Mouse (Mus musculus) WW6 (cell line): ENCODE results near the gene Usp15.

Source experiments
- DNase-seq: peaks from one replicate; pipeline ENCODE4 v3.0.0-alpha.2; 2013; ENCODE audit warnings: low read depth, low spot score

The Usp15 gene

DNA sequence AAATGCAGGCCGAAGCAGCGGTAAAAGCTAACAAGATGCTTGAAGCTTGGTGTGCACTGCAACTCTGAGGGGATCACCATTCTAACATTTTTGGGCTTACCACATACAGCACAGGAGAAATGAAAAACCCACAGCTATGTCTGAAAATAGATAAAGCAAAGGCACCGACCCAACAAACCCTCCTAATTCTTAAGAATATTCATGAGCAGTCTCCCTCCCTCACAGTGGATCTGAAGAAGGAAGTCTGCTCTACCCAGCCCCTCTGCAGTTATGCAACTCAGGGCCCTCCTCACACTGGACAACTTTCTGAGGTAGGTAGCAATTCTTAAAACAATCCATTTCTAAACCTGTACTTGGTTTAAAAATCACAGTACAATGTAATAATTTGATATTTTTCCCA, 14.4 kb downstream of the Usp15 start:
- no peak for DNase-seq

DNA sequence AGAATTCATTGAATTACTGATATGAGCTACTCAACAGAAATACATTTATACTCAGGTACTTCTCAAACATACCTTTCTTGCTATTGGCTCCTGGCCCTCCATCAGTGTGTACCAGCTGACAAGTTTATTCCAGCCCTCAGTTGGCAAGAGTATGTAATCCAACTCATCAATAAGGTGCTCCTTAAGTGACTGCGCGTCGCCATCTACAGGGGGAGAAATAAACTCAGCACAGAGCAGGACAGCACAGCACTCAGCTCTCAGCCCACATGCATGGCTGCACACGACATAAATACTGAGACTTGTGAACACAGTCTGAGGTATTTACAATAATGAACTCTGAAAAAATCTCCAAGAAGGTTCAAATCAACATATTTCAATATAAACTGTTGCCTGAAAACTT, 21.0 kb downstream of the Usp15 start:
- no peak for DNase-seq

DNA sequence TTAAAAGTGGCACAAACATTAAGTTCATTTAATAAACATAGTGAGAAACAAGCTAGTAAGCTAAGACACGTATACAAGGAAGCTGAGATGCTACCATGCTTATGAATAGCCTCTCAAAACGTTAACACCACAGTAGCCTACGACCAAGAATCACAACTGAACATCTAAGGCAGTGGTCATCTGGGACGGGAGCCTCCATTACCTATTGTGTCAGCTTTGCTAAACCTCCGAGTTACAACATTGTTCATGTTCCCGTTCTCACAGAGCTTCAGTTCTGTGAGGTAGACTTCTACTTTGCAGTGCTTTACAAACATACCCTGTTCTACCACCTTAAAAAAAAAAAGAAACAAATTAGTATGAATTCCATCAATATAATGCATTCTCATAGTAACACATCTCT, 25.9 kb downstream of the Usp15 start:
- DNase-seq: no peak

DNA sequence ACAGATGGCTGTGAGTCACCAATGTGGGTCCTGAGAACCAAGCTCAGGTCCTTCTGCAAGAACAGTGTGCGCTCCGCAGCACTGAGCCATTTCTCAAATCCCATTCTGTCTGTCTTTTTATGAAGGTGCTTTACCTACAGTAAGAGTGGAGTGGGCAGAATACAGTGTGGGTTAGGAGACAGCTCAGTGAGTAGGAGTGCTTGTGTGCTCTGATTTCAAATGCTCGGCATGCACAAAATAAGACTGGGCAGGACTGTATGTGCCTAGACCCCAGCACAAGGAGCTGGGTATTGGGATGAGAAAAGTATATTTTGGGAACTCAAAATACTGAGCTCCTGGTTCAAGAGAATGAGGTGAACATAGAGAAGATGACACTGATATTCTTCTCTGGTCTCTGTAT, 31.3 kb downstream of the Usp15 start:
- DNase-seq: no peak

DNA sequence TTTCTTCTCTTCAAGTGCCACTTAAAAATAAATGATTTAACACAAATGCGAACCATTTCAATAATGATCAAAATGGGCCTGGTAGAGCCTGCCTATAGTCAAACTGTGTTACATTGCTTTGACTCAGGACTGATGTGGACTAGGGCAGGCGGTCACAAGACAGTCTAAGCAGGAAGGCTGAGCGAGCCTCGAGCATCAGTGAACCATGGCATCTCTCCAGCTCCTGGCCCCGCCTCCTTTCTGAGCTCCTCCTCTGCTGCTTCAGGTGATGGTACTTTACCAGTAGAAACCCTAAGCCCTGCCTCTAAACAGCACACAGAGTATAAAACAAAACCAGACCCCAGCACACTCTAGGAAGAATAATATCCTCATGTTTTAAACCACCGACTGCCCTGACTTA, 36.3 kb downstream of the Usp15 start:
- no peak for DNase-seq

DNA sequence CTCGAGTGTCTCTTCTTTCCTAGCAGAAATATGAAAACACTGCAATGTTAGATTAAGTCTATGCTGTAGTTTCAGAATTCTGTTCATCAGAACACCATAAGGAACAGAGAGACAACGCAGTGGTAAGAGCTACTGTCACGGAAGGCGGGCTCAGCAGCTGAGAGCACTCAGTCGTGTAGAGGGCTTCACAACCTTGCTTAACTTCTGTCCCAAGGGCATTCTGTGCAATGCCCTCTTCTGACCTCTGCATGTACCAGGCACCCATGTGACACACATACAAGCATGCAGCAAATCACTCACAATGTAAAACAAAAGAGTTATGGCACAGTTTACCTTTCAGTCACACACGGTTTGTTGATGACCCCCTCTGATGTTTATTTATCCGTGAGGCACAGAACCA, 37.5 kb downstream of the Usp15 start:
- no peak for DNase-seq

DNA sequence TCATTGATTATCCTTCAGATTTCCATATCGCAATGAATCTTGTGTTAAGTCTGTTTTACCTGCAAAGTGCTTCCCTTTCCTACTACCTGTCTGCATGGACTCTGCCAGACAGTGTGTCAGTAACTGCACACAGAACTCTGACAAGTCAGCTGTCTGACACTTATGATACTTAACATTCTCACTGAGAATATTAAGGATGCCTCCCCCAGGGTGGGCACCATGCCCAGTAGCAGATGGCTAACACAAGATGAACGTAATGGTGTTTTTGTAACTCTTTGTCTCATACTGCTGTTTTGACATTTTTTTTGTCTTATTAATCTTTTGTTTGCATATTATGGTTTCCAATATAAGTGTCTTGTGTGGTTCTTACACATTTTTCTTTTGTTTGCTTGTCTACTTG, 40.4 kb downstream of the Usp15 start:
- DNase-seq: no peak

DNA sequence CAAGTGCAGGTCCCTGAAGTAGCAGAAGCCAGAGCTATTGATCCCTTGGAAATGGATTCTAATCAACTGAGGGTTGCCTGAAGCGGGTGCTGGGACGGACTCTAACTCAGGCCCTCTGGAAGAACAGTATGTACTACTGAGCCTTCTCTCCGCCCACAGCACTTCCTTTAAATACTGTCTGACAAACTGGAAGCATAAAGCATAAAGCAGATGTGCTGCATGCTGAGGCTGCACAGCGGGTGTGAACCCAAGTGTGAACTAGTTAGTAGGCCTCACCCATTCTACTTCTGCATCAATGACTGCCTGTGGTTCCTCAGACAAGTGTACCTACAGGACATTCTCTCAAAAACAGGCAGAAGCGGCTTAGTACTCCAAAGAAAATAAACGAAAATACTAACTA, 41.0 kb downstream of the Usp15 start:
- no peak for DNase-seq

DNA sequence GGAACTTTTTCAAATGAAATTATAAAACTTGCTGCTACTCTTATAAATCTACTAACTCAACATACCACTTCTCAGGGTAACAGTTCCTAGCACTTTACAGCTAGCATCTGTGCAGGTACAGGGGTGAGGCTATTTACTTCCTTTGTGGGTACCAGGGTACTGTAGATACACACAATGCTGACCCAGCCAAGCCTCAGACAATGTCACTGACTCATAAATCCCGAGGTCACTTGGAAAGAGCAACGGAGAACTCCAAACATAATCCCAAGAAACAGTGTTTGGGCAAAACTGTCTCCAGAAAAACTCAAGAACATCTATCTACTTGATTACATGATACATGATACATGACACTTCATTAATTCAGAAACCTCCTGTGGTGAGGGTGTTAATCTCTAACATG, 43.5 kb downstream of the Usp15 start:
- DNase-seq: no peak

DNA sequence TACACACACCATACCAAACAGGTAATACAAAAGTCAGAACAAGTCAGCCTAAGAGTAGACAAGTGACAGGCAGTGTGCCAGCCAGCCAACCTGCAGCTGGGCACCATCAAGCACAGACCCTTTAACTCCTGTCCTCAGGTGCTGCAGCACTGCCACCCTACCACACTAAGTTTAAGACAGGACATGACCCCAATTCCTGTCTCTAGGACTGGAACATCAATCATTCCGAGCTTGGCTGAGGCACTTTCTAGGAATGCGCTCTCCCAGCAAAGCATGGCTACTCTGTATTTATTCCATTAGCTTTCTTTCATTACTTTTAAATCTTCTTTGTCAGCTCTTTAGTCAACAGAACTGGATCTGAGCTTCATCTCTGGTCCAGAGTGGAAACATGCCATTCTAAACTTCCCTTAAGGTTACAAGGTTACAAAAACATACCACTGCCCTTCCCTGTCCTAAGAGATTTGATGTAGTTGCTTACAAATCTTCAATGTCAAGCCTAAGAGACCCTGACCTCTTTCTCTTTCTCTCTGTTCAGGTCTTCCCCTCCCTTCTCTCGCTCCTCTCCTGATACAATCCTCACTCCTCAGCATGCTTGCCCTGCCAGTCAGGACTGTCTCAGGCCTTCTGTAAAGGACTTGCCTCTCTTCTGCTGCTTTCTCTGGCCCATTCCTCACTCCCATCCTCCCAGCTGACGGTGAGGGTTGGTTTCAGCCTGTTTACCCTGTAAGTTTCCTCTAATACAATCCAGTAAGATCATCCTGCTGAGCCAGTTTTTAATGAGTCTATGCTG, 48.6 kb downstream of the Usp15 start:
- DNase-seq: no peak

DNA sequence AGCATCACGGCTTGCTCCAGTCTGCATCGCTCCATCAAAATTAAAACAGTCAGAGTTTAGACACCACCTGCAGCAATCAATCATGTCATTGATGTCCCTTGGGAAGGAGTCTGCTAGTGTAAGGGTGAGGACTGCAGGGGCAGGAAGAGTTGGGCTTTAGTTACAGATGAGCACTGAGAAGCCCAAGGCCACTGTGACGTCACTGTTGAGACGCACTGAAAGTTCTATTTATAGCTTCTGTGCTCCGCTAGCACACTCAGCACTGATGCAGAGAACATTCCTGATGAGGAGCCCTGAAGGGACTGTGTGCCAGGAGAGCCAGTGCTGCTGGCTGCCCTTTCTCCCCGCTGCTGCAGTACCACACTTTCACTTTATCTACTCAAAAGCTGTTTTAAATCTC, 49.6 kb downstream of the Usp15 start:
- no peak for DNase-seq

DNA sequence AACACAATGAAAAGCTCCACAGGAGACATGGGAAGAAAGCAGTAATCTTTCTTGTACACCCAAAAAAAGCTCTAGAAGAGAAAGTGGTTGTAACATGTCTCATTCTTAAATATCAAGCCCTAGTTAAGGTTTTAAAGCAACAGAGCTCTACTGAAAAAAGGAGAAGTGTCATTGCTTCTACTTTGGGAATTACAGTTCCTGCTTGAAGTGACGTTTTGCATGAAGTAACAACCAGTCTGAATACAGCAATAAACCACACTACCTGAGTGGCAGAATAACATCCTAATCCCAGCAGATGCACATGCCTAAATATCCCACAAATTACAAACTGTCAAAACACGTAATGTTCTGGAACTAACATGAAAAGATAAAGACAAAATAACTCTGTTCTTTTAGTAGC, 50.4 kb downstream of the Usp15 start:
- no peak for DNase-seq

DNA sequence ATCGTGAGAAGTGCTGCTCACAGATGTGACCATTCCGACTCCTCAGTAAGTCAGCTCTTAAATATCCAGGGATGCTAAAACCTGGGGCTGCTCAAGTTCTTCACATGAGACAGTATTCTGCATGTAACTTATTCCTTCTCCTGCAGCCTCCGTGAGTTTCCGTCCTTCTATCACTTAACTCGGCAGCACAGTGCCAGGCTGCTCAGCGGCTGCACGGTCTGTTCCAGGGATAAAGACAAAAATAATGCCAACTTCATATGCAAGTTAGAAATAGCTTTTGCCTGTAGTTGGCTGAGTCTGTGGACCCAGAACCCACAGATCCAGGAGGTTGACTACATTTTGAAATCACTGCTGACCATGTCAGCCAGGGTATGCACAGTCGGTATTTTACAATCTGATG, 52.5 kb downstream of the Usp15 start:
- no peak for DNase-seq

DNA sequence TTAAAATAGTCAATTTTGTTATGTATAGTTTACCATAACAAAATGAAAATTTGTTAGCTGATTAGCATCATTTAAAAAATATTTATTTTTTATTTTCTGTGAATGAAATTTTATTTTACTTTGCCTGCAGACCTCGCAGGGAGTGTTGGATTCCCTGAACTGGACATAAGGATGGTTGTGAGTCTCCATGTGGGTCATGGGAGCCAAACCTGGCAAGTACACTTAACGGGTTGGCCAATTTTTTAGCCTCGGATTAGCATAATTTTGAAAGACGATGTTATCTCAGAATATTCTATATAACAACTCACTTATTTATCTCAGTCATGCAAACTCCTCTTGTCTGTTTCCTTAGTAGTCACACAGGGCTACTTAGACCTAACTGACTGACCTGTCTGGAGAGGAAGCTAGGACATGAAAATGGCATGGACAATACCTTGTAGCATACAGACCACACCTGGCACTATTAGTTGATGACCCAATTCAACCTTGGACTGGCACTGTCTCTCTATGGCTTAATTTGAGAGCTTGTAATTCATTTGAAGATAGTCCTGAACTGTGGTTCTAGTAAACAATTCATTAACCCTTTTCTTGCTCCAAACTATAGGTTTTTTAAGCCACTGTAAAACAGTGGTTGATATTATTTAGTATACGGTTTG, 54.3 kb downstream of the Usp15 start:
- DNase-seq: no peak

DNA sequence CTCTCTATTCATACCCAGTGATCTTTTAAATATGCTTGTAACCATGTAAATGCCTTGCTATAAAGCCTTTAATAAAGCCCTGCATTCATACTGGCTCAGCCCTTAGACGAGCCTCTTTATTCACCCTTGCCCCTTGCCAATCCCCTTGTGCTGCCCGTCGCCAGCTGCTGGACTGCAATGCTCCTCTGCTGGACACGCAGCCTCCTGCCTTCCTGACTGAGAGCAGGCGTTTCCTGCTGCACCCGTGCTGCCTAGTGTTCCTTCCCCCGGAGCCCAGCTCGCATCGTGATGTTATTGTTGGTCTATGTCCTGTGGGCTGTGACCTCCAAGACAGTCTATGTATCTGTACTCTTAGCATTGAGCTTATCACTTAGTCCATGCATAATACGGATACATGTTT, 61.0 kb downstream of the Usp15 start:
- DNase-seq: no peak

DNA sequence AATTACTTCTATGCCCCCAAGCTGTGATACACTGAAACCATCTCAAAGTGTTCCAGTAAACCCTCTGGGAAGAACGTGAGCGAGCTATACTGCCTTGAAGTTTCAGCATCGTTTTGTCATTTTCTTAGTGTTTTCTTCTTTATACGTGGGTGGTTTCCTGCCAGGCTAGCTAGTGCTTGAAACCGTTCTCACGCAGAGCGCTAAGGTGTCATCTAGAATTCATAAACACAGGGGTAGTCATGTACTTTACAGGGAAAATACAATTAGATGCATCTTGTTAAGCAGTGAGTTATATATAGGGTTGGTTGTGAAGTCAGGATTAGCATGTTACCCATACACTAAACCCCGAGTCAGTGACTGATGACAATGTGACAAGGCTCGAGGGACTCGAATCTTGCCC, 65.3 kb downstream of the Usp15 start:
- no peak for DNase-seq

DNA sequence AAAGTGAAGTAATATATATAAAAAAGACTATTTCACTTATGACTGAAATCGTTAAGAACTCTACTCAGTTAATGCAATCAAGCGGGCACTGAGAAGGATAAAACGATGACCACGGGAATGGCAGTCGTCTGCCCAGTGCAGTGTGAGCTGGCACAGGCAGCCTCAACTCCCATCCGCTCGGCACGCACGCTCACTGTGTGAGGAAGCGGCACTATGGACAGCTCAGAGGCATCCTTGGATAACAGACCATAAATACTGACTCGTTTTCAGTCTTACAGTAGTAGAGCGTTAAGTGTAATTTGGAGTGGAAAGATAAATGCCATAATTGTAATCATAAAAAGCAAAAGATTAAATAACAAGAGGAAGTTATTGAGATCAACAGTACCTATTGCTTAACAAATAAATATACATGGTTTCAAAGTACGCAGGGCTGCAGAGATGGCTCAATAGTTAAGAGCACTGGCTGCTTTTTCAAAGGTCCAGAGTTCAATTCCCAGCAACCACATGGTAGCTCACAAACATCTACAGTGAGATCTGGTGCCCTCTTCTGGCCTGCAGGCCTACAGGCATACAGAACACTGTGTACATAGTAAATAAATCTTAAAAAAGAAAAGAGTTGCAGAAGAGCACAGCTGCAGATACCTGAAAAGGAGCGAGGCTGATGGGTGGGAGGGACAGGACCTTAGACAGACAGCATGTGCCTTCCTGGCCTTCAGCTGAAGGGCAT, 76.0 kb downstream of the Usp15 start:
- DNase-seq: peak; percentile 4

DNA sequence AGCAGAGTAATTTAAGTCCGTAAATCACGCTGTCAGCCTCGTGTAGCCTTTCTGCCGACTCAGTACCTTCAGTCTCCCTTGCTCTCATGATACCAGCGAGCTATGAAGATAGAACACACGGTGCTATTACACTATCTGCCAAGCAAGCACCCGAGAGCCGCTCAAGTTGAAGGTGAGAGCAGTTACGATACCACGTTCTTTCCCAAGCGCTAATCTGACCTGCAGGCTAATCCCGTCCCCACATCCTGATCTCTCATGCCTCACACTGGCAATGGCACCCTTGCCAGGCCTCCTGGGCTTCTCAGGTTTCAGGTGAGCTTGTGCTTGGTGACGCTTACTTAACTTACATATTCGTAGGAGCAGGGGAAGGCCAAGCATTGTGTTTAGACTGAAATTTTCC, 79.9 kb downstream of the Usp15 start:
- no peak for DNase-seq

DNA sequence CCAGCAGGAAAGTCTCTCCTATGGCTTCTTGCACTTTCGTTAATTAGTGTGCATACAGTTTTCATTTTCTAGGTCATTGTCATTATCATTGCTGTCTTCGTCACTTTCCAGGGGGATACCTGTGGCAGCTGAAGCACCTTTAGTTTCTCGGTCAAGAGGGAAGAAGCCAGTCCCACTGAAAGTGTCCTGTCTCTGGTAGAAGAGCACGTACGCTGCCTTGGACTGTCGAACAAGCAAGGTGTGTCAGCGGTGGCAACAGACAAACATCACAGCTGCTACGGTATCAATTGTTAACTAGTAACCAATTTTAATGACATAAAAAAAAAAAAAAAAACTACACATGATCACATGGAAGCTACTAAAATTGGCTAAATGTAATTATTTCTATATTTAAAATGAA, 83.3 kb downstream of the Usp15 start:
- DNase-seq: no peak

DNA sequence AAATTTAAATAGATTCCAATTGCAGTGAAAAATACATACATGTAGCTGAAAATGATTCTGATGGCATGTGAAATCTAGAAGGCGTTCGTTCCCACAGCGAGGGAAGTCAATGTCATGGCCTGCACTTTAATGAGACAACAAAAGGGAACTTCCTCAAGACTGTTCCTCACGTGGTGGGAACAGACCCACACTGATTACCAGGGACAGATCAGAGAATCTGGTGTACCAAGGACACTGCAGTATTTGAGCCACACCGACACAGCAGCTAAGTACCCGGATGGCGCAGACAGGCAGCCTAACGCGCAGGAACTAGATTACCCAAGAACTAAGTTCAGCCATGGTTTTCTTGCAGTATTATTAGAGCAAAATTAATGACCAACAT, 84.0 kb downstream of the Usp15 start:
- DNase-seq: no peak

DNA sequence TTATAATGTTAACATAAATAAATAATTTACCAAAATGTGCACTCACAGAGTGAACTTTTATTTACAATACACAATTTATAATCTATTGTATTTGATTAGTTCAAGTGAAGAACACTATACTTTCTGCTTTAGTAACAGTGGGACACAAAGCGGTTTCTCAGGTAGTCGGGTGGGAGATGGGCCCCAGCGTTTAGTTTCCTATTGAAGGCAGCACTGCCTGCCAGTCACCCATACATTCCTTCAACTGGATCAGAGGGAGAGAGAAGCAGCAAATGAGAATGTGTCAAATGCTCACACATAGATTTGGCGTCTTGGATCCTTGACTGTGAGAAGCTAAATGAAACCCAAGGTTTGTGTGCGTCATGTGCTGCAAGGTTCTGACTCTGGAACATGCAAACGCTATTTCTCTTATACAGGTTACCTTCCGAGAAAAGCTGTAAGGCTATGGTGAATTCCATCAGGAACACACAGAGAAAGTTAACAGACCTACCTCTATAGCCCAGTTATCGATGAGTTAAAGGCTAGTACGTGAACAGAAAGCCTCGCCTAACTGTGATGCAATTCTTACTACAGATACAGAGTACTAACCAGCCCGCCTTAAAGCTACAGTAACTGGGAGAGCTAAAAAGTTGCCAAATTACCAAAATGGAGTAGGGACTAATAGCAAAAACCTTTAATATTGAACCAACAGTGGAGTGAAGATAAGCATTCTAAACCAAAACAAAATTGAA, 84.6 kb downstream of the Usp15 start:
- DNase-seq: no peak

DNA sequence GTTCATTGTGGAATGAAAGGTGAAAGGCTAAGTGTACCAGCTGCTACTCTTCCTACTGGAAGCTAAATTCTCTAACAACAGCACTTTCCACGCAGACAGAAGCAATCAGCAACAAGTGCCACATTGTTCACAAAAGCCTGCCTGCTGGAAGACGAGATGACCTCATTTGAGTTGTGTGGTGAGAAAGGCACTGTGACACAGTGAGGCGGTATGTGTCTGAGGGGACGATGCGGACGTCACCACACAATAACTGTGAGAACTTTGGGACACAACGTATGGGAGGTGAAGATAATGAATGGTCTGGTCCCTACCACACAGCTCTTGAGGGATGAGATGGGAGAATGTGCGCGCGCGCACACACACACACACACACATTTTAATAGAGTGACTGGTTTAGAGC, 86.2 kb downstream of the Usp15 start:
- no peak for DNase-seq
